Mouse (Mus musculus) heart, adult 2 months (tissue): ENCODE measurements at regions not wholly inside any gene's neighbourhood (a gene's known extent, or its start where the extent isn't known, plus 50 kb on each side); places are given as distances from the start of the nearest gene placed in this dataset.

Experiments used
- DNase-seq, 2 experiments: peaks; one replicate each; pipeline ENCODE4 v3.0.0; 2021
- H3K27ac ChIP-seq: fragments of 200-600 bp; 2 replicates; pipeline ENCODE4 v1.8.1; 2022
- H3K27me3 ChIP-seq: fragments of 200-500 bp; 2 replicates; pipeline ENCODE4 v1.6.1; 2012; ENCODE audit warnings: mild to moderate bottlenecking, low read length, inconsistent platforms, mixed read lengths; ENCODE audit not compliant: control insufficient read depth, insufficient read depth
- H3K36me3 ChIP-seq: fragments of 200-500 bp; 2 replicates; pipeline ENCODE4 v1.6.1; 2012; ENCODE audit warnings: low read length, inconsistent platforms; ENCODE audit not compliant: control insufficient read depth, insufficient read depth
- H3K4me1 ChIP-seq: fragments of 200-500 bp; 2 replicates; pipeline ENCODE4 v1.6.1; 2011; ENCODE audit warnings: low read length; ENCODE audit not compliant: control insufficient read depth, insufficient read depth
- H3K4me3 ChIP-seq: fragments of 200-600 bp; 2 replicates; pipeline ENCODE4 v1.8.1; 2022
- H3K79me2 ChIP-seq: fragments of 200-500 bp; replicated peaks from 2 replicates; pipeline ENCODE4 v1.6.1; 2012; ENCODE audit warnings: mild to moderate bottlenecking, inconsistent platforms, low read length, moderate library complexity, mixed read lengths; ENCODE audit not compliant: control insufficient read depth, insufficient read depth
- H3K9ac ChIP-seq: fragments of 200-500 bp; 2 replicates; pipeline ENCODE4 v1.6.1; 2012; ENCODE audit warnings: low read depth, mild to moderate bottlenecking, control low read depth, inconsistent platforms, low read length, mixed read lengths
- CTCF ChIP-seq: fragments of 200-600 bp; IDR thresholded peaks from 2 replicates; pipeline ENCODE4 v1.8.1; 2022; ENCODE audit warnings: antibody characterized with exemption, mild to moderate bottlenecking, moderate library complexity
- EP300 ChIP-seq: fragments of 200-500 bp; IDR thresholded peaks from 2 replicates; pipeline ENCODE4 v1.6.1; 2011; ENCODE audit warnings: low read depth, low read length, control low read depth; ENCODE audit not compliant: insufficient read depth
- POLR2A ChIP-seq: fragments of 200-500 bp; IDR thresholded peaks from 2 replicates; pipeline ENCODE4 v1.6.1; 2011; ENCODE audit warnings: mild to moderate bottlenecking, low read depth, low read length, control low read depth; ENCODE audit not compliant: insufficient read depth
- WGBS: fragments of 180-500 bp; shearing (Covaris S2); methylation state at CpG from one replicate; pipeline ENCODE4 v1.1.7; 2018; 5-methylcytosine and 5-hydroxymethylcytosine counted together
- intact Hi-C: fragments of 180-260 bp; cut with DNase I; formaldehyde crosslinking; loops from one replicate; pipeline ENCODE4 v1.15.1; 2025

DNA sequence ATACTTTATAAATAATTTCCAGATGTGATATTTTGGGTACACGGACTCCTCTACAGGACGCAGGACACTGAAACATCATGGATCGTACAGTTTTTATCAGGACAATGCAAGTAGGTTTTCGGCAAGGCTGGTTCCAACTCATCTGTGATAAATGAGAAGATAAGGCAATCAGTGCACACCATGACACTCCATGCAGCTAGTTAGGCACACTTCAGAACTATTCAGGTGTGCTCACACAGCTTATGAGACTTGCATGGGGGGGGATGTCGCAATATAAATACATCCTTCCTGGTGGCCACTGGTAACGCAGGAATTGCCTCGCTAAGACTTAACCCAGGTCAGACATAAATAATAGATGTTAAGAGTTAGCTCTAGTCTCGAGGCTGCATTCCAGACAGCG, 77.3 kb upstream of the Dnajc24 start:
- Histone ChIP-seq H3K4me1 (no peaks in the 10 kb centered on the region), H3K27me3 (no peaks in the 10 kb centered on the region), H3K4me3 (no peak overlapping the region), H3K9ac (no peak overlapping the region), H3K36me3 (no peaks in the 10 kb centered on the region), H3K27ac (no peak overlapping the region), H3K79me2 (no peaks in the 10 kb centered on the region)
- no peak for DNase-seq
- WGBS = 64% methylated on average over 9 of the region's 9 CpGs
- no peak for TF ChIP-seq EP300
- no peak for TF ChIP-seq CTCF
- no peak for TF ChIP-seq POLR2A
- intact Hi-C loops = loop anchor here (5.0 kb wide), 2 partner anchors 558 to 608 kb away; no protein-coding TSS in a partner anchor

DNA sequence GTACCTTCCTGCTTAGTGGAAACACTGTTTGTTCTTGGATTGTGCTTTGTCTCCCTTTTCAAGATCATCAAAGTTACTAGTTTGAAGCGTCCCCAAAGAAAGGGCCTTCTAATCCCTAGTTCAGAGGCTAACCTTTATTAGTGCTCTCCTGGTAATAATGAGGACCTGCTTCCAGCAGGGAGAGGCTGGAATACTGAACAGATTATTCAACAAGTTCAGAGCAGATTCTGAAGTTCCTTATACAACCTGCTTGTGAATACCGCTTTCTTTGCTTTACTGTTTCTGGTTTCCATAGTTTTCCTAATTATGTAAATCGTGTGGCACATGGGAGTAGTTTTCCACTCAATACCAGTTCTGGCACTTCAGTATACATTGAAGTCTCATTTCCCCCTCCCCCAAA, 75.2 kb upstream of the Dnajc24 start:
- WGBS = 76% methylated on average over 3 of the region's 3 CpGs
- Histone ChIP-seq H3K27ac (no peak overlapping the region), H3K27me3 (no peaks in the 10 kb centered on the region), H3K9ac (no peak overlapping the region), H3K36me3 (no peaks in the 10 kb centered on the region), H3K4me3 (no peak overlapping the region), H3K79me2 (no peaks in the 10 kb centered on the region), H3K4me1 (no peaks in the 10 kb centered on the region)
- intact Hi-C loops = no loop called here
- no peak for DNase-seq
- no peak for TF ChIP-seq EP300
- no peak for TF ChIP-seq POLR2A
- TF ChIP-seq CTCF = no peak

DNA sequence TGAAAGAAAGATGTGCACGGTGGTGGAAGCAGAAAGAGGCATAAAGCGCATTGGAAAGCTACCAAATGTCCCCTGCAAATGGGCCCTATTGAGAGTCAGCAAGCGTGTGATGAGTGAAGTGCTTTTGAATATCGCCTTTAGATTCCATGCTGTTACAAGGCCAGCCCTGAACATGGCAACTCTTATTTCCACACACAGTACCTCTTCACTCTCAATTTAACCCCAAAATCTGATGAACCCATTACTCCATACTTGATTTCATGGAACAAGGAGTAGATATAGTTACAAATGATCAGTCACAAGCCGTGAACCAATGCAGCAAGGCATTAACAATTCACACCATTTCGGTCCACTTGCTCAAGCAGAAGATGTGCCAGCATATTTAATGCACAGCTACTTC, 71.1 kb upstream of the Dnajc24 start:
- no peak overlapping the region for H3K4me3 ChIP-seq

DNA sequence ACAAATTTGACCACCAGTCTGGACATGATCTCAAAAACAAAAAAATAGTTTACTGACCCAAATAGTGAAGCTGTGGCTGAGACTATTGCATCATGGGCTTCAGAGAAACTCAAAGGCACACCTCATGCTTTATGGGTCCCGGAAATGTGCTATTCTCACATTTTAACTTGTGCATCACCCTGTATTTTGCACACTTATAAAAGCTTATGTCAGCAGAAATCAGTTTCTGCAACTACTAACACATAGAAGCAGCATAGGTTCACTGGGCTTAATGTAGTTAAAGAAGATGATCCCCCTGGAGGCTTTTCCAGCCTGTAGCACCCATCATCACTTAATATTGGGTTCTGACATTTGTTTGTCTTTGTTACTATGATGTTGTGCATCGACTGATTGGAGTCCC, 61.0 kb upstream of the Dnajc24 start:
- DNase-seq = no peak
- intact Hi-C loops = no loop called here
- Histone ChIP-seq H3K27me3 (no peaks in the 10 kb centered on the region), H3K36me3 (no peaks in the 10 kb centered on the region), H3K79me2 (no peaks in the 10 kb centered on the region), H3K4me3 (no peak overlapping the region), H3K27ac (no peak overlapping the region), H3K9ac (no peak overlapping the region), H3K4me1 (no peaks in the 10 kb centered on the region)
- WGBS = 73% methylated on average over 2 of the region's 2 CpGs
- no peak for TF ChIP-seq POLR2A
- no peak for TF ChIP-seq EP300
- TF ChIP-seq CTCF = no peak

More for the DNA sequence above, 71.1 kb upstream of the Dnajc24 start:
- no peak for DNase-seq
- WGBS = 87% methylated on average over 6 of the region's 6 CpGs
- intact Hi-C loops = no loop called here
- H3K9ac ChIP-seq = no peak overlapping the region
- H3K27ac ChIP-seq = no peak overlapping the region
- no peaks in the 10 kb centered on the region for H3K27me3 ChIP-seq
- TF ChIP-seq POLR2A = no peak
- TF ChIP-seq EP300 = no peak
- TF ChIP-seq CTCF = no peak
- H3K79me2 ChIP-seq = no peaks in the 10 kb centered on the region
- no peaks in the 10 kb centered on the region for H3K36me3 ChIP-seq
- H3K4me1 ChIP-seq = no peaks in the 10 kb centered on the region
